Comparison of ENCODE assay signal across 45 mouse cellular contexts in genomic region chr14:46344750-46345149, GRCm38 (mm10). TPM values are rescaled to one million over a fixed set of nuclear protein-coding genes. Genes with fewer than 3 reads are reported as not detected.
"Had no signal": no experiment of that assay in that cellular context is flagged by ENCODE, and none has a peak within 500 bp of the region (broad histone marks: within the 10 kb centered on the region; RNA-seq: fewer than 3 reads in every experiment).

No protein-coding gene starts in this region.

- H3K36me3 ChIP-seq: limb, embryonic 10.5 days; limb, embryonic 12.5 days; limb, embryonic 13.5 days; limb, embryonic 15.5 days; liver, embryonic 12.5 days; liver, embryonic 13.5 days; liver, embryonic 15.5 days; lung, embryonic 15.5 days; midbrain, embryonic 10.5 days; midbrain, embryonic 12.5 days; midbrain, embryonic 13.5 days; midbrain, embryonic 15.5 days; neural tube, embryonic 12.5 days had no signal

- H3K4me2 ChIP-seq: limb, embryonic 12.5 days; limb, embryonic 13.5 days; limb, embryonic 15.5 days; liver, embryonic 11.5 days; liver, embryonic 12.5 days; liver, embryonic 13.5 days; liver, embryonic 15.5 days; lung, embryonic 14.5 days; lung, embryonic 15.5 days; midbrain, embryonic 12.5 days; midbrain, embryonic 13.5 days; midbrain, embryonic 15.5 days; neural tube, embryonic 12.5 days had no signal

- H3K9me3 ChIP-seq: limb, embryonic 10.5 days; limb, embryonic 12.5 days; limb, embryonic 15.5 days; liver, embryonic 13.5 days; liver, embryonic 15.5 days; lung, embryonic 15.5 days; midbrain, embryonic 12.5 days; midbrain, embryonic 15.5 days; neural tube, embryonic 12.5 days had no signal

- H3K27ac ChIP-seq: limb, embryonic 10.5 days; limb, embryonic 12.5 days; limb, embryonic 13.5 days; limb, embryonic 15.5 days; liver, embryonic 12.5 days; liver, embryonic 13.5 days; liver, embryonic 14.5 days; liver, embryonic 15.5 days; lung, embryonic 15.5 days; macrophage; midbrain, embryonic 10.5 days; midbrain, embryonic 12.5 days; midbrain, embryonic 13.5 days; midbrain, embryonic 15.5 days; neural tube, embryonic 12.5 days had no signal

- DNase-seq: left cerebral cortex, postnatal 4 days; liver; liver, embryonic 13.5 days; liver, postnatal 0 days; lung, adult 18-20 months; lung, adult 2 months; lung, postnatal 10 days; lung, postnatal 14 days; lung, postnatal 36 days; lung, postnatal 4 days; midbrain, embryonic 14.5 days had no signal

- H3K27me3 ChIP-seq: limb, embryonic 12.5 days; limb, embryonic 13.5 days; limb, embryonic 15.5 days; liver, embryonic 12.5 days; liver, embryonic 13.5 days; liver, embryonic 15.5 days; lung, embryonic 15.5 days; megakaryocyte, embryonic 14.5 days; midbrain, embryonic 12.5 days; midbrain, embryonic 13.5 days; midbrain, embryonic 15.5 days; neural tube, embryonic 12.5 days had no signal

- H3K4me3 ChIP-seq: limb, embryonic 10.5 days; limb, embryonic 12.5 days; limb, embryonic 13.5 days; limb, embryonic 15.5 days; liver, embryonic 12.5 days; liver, embryonic 13.5 days; liver, embryonic 15.5 days; lung, embryonic 15.5 days; megakaryocyte, embryonic 14.5 days; midbrain, embryonic 10.5 days; midbrain, embryonic 12.5 days; midbrain, embryonic 13.5 days; midbrain, embryonic 15.5 days; myocyte; neural tube, embryonic 12.5 days had no signal

- ATAC-seq: liver, embryonic 12.5 days; liver, postnatal 0 days; lung, postnatal 0 days; midbrain, embryonic 13.5 days; midbrain, embryonic 15.5 days; midbrain, embryonic 16.5 days had no signal

- H3K9ac ChIP-seq: limb, embryonic 12.5 days; limb, embryonic 13.5 days; limb, embryonic 15.5 days; liver, embryonic 12.5 days; liver, embryonic 13.5 days; liver, embryonic 14.5 days; liver, embryonic 15.5 days; liver, postnatal 0 days; lung, embryonic 14.5 days; lung, embryonic 15.5 days; midbrain, embryonic 12.5 days; midbrain, embryonic 13.5 days; midbrain, embryonic 15.5 days; neural tube, embryonic 12.5 days had no signal

- H3K4me1 ChIP-seq: limb, embryonic 10.5 days; limb, embryonic 12.5 days; limb, embryonic 13.5 days; limb, embryonic 15.5 days; liver, embryonic 12.5 days; liver, embryonic 13.5 days; liver, embryonic 15.5 days; lung, embryonic 15.5 days; megakaryocyte, embryonic 14.5 days; midbrain, embryonic 10.5 days; midbrain, embryonic 12.5 days; midbrain, embryonic 13.5 days; midbrain, embryonic 15.5 days; neural tube, embryonic 12.5 days had no signal

RNA-seq across cellular contexts. Expression of gene Gm15217, which starts 34.5 kb away (rescaled TPM):
- total RNA-seq: left cerebral cortex, adult 8-10 months; left cerebral cortex, postnatal 10 days; left cerebral cortex, postnatal 14 days; left cerebral cortex, postnatal 25 days; left cerebral cortex, postnatal 36 days; left cerebral cortex, postnatal 4 days; liver, adult 2 months; megakaryocyte progenitor cell, adult 5-6 weeks; megakaryocyte, adult 5-6 weeks; megakaryocyte-erythroid progenitor cell, adult 5-6 weeks; monocyte, adult 5-6 weeks had no signal
- polyA plus RNA-seq: limb, embryonic 11.5 days; limb, embryonic 12.5 days; limb, embryonic 14.5 days; liver, adult 2 months; liver, embryonic 11.5 days; liver, embryonic 12.5 days; liver, embryonic 13.5 days; liver, embryonic 14.5 days; liver, embryonic 15.5 days; liver, embryonic 16.5 days; liver, postnatal 0 days; macrophage; midbrain, embryonic 10.5 days; midbrain, embryonic 12.5 days; midbrain, embryonic 13.5 days; midbrain, embryonic 14.5 days; midbrain, embryonic 15.5 days; midbrain, embryonic 16.5 days; myocyte; neural tube, embryonic 11.5 days; neural tube, embryonic 12.5 days had no signal

RNA-seq across cellular contexts. Expression of gene Bmp4, which starts 45.7 kb away (rescaled TPM):
- total RNA-seq: megakaryocyte progenitor cell, adult 5-6 weeks; megakaryocyte-erythroid progenitor cell, adult 5-6 weeks; monocyte, adult 5-6 weeks had no signal
- polyA plus RNA-seq: macrophage had no signal
